Mouse (Mus musculus) liver, embryonic 16.5 days (tissue): ENCODE results near the gene Pdx1. TPM values are rescaled to one million over a fixed set of nuclear protein-coding genes. Genes with fewer than 3 reads are reported as not detected.

ENCODE experiments used
- ATAC-seq: fragments of 200-750 bp; cut with Nextera tagmentation; 2 replicates; pipeline ENCODE4 v1.8.0; 2017; ENCODE audit warnings: low read depth, mild to moderate bottlenecking, moderate number of reproducible peaks, moderate library complexity
- H3K27ac ChIP-seq: fragments of 300-500 bp; sonication (generic); 2 replicates; pipeline ENCODE4 v1.5.1; 2014; ENCODE audit warnings: mild to moderate bottlenecking, low read length
- H3K27me3 ChIP-seq: fragments of 300-500 bp; sonication (generic); 2 replicates; pipeline ENCODE4 v1.6.1; 2014; ENCODE audit warnings: low read depth, low read length, mixed read lengths; ENCODE audit not compliant: control insufficient read depth, insufficient read depth
- H3K36me3 ChIP-seq: fragments of 300-500 bp; sonication (generic); 2 replicates; pipeline ENCODE4 v1.6.1; 2014; ENCODE audit warnings: mild to moderate bottlenecking; ENCODE audit not compliant: control insufficient read depth, insufficient read depth
- H3K4me1 ChIP-seq: fragments of 300-500 bp; sonication (generic); 2 replicates; pipeline ENCODE4 v1.6.1; 2014; ENCODE audit warnings: low read depth, low read length, mixed read lengths; ENCODE audit not compliant: control insufficient read depth
- H3K4me2 ChIP-seq: fragments of 300-500 bp; sonication (generic); 2 replicates; pipeline ENCODE4 v1.6.1; 2014; ENCODE audit warnings: low read depth, low read length, mixed read lengths
- H3K4me3 ChIP-seq: fragments of 300-500 bp; sonication (generic); 2 replicates; pipeline ENCODE4 v1.5.1; 2014; ENCODE audit warnings: low read depth, mild to moderate bottlenecking, low read length
- H3K9ac ChIP-seq: fragments of 300-500 bp; sonication (generic); 2 replicates; pipeline ENCODE4 v1.6.1; 2014; ENCODE audit warnings: low read depth, low read length
- H3K9me3 ChIP-seq: fragments of 300-500 bp; sonication (generic); replicated peaks from 2 replicates; pipeline ENCODE4 v1.6.1; 2016; ENCODE audit warnings: low read length; ENCODE audit not compliant: control insufficient read depth
- WGBS: fragments of 180-500 bp; shearing (Covaris S2); extraction: QIAGEN DNeasy Blood & Tissue Kit; methylation state at CpG from one replicate; pipeline ENCODE4 v1.1.7; 2014; ENCODE audit not compliant: insufficient replicate concordance; 5-methylcytosine and 5-hydroxymethylcytosine counted together
- polyA plus RNA-seq: library from polyadenylated mRNA; unstranded; fragments of >200 nt; fragmentation: Nextera tagmentation; extraction: Ambion mirVana; gene quantifications from 2 replicates; pipeline ENCODE4 v1.2.1, GENCODE M21; 2015

The Pdx1 gene
- polyA plus RNA-seq = 0.13 TPM in 1 of 2 replicates, not detected in the other

GRCm38 (mm10) chr5:147269926-147270672 lies at the start of gene Pdx1:
TSS of gene Pdx1 (plus strand) at chr5:147269959.
- Histone ChIP-seq H3K9me3 (no peaks in the 10 kb centered on the region), H3K4me1 (no peaks in the 10 kb centered on the region), H3K27ac (no peak within 1 kb of the TSS), H3K4me2 (peak within 1 kb of the TSS; percentile 3; the same call in 1 of the 2 replicates), H3K9ac (no peak within 1 kb of the TSS), H3K4me3 (no peak within 1 kb of the TSS), H3K36me3 (no peaks in the 10 kb centered on the region), H3K27me3 (peaks cover 83% of the 10 kb centered on the region)
- 2% methylated on average over 44 of the region's 44 CpGs for WGBS
- ATAC-seq = no peak; the same call in 1 of the 2 replicates

GRCm38 (mm10) chr5:147227354-147228112 lies 42.2 kb upstream of the Pdx1 start:
- Histone ChIP-seq H3K4me3 (no peak overlapping the region), H3K4me1 (no peaks in the 10 kb centered on the region), H3K4me2 (no peak overlapping the region), H3K9me3 (no peaks in the 10 kb centered on the region), H3K27ac (no peak overlapping the region), H3K9ac (no peak overlapping the region), H3K27me3 (peaks cover 20% of the 10 kb centered on the region), H3K36me3 (no peaks in the 10 kb centered on the region)
- 0 out of 2 replicates have a peak, but pooled peaks have one; percentile 30 for ATAC-seq
- 18% methylated on average over 25 of the region's 25 CpGs for WGBS

- 58% methylated on average over 21 of the region's 21 CpGs for WGBS
- Histone ChIP-seq H3K4me3 (no peak overlapping the region), H3K4me1 (no peaks in the 10 kb centered on the region), H3K27ac (no peak overlapping the region), H3K9me3 (no peaks in the 10 kb centered on the region), H3K9ac (no peak overlapping the region), H3K27me3 (no peaks in the 10 kb centered on the region), H3K36me3 (no peaks in the 10 kb centered on the region), H3K4me2 (no peak overlapping the region)
- no peak for ATAC-seq
Observed at GRCm38 (mm10) chr5:147235406-147236309, 34.1 kb upstream of the Pdx1 start.

- Histone ChIP-seq H3K4me2 (no peak overlapping the region), H3K4me1 (no peaks in the 10 kb centered on the region), H3K9me3 (no peaks in the 10 kb centered on the region), H3K9ac (no peak overlapping the region), H3K4me3 (no peak overlapping the region), H3K36me3 (no peaks in the 10 kb centered on the region), H3K27ac (no peak overlapping the region), H3K27me3 (no peaks in the 10 kb centered on the region)
- ATAC-seq = no peak
- 46% methylated on average over 7 of the region's 7 CpGs for WGBS
Observed at GRCm38 (mm10) chr5:147243908-147244307, 25.9 kb upstream of the Pdx1 start.

GRCm38 (mm10) chr5:147260189-147260588 lies 9.6 kb upstream of the Pdx1 start:
- Histone ChIP-seq H3K4me2 (no peak overlapping the region), H3K27me3 (no peaks in the 10 kb centered on the region), H3K36me3 (no peaks in the 10 kb centered on the region), H3K9me3 (no peaks in the 10 kb centered on the region), H3K4me3 (no peak overlapping the region), H3K9ac (no peak overlapping the region), H3K27ac (no peak overlapping the region), H3K4me1 (no peaks in the 10 kb centered on the region)
- ATAC-seq = no peak
- 69% methylated on average over 1 of the region's 1 CpGs for WGBS

GRCm38 (mm10) chr5:147260778-147261177 lies 9.0 kb upstream of the Pdx1 start:
- no peak overlapping the region for H3K4me3 ChIP-seq
- H3K27me3 ChIP-seq = no peaks in the 10 kb centered on the region
- H3K9me3 ChIP-seq = no peaks in the 10 kb centered on the region
- 57% methylated on average over 4 of the region's 4 CpGs for WGBS
- no peak overlapping the region for H3K4me2 ChIP-seq
- H3K27ac ChIP-seq = no peak overlapping the region
- no peaks in the 10 kb centered on the region for H3K36me3 ChIP-seq
- no peak for ATAC-seq
- no peaks in the 10 kb centered on the region for H3K4me1 ChIP-seq
- H3K9ac ChIP-seq = no peak overlapping the region

- H3K27me3 ChIP-seq = peaks cover 5% of the 10 kb centered on the region
- no peak overlapping the region for H3K27ac ChIP-seq
- no peaks in the 10 kb centered on the region for H3K4me1 ChIP-seq
- H3K4me3 ChIP-seq = no peak overlapping the region
- no peak for ATAC-seq
- no peak overlapping the region for H3K9ac ChIP-seq
- no peak overlapping the region for H3K4me2 ChIP-seq
- no peaks in the 10 kb centered on the region for H3K36me3 ChIP-seq
- 50% methylated on average over 11 of the region's 11 CpGs for WGBS
- H3K9me3 ChIP-seq = no peaks in the 10 kb centered on the region
Observed at GRCm38 (mm10) chr5:147261899-147262541, 7.7 kb upstream of the Pdx1 start.

GRCm38 (mm10) chr5:147263945-147264344 lies 5.8 kb upstream of the Pdx1 start:
- ATAC-seq = 0 out of 2 replicates have a peak, but pooled peaks have one; percentile 41
- H3K36me3 ChIP-seq = no peaks in the 10 kb centered on the region
- no peak overlapping the region for H3K9ac ChIP-seq
- H3K4me2 ChIP-seq = no peak overlapping the region
- peaks cover 24% of the 10 kb centered on the region for H3K27me3 ChIP-seq
- H3K4me1 ChIP-seq = no peaks in the 10 kb centered on the region
- no peak overlapping the region for H3K4me3 ChIP-seq
- WGBS = 25% methylated on average over 4 of the region's 4 CpGs
- no peak overlapping the region for H3K27ac ChIP-seq
- H3K9me3 ChIP-seq = no peaks in the 10 kb centered on the region
